Mouse (Mus musculus): ENCODE results near the gene Htra1.

DNA sequence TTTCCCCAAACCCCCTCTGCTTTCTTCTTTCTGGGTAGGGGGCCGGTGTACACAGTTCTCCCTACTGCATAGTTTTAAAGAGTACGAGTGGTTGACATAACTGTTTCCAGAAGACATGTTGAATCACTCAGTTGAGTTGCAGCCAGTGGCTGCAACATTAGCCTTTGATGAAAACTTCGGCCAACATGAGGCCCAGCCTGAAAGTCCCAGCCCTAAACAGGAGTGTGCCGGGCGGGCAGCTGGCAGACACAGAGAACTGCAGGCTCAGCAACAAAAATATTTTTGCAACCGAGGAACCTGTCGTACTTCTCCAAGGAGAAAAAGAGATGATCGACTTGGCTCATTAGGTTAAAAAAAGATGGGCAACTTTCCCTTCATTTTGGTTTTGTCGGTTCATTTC lies 36.9 kb downstream of the Htra1 start:
- TF ChIP-seq CTCF (IDR thresholded peaks at IDR 0.05; ENCODE audit: low read depth): no peak
- TF ChIP-seq EP300 (IDR thresholded peaks at IDR 0.05; ENCODE audit: low read depth): no peak
